ENCODE assay signal across 32 mouse cellular contexts in the genomic region with DNA sequence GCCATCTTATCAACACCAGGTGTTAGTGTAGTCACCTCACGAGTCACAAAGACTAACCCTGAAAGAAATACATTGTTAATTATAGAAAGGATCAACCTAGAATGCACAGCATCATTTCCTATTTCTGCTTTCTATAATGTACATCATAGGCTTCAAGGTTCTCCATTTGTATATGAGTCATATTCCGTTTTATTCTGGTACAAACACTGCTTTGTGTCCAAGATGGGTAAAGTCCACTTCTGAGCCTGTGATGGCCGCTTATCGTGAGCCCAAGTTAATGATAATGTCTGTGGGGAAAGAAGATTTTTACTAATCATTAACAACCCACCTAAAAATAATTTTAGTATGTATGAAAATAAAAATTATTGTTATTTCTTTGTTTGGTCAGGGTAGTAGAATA.
"Had no signal": no experiment of that assay in that cellular context is flagged by ENCODE, and none has a peak within 500 bp of the region (broad histone marks: within the 10 kb centered on the region; RNA-seq: fewer than 3 reads in every experiment).

No protein-coding gene starts in this region.

- H3K4me3 ChIP-seq: limb, embryonic 10.5 days; limb, embryonic 12.5 days; limb, embryonic 13.5 days; limb, embryonic 15.5 days; liver, embryonic 12.5 days; liver, embryonic 13.5 days; liver, embryonic 15.5 days; lung, embryonic 15.5 days; megakaryocyte, embryonic 14.5 days; midbrain, embryonic 10.5 days; midbrain, embryonic 12.5 days; midbrain, embryonic 13.5 days; midbrain, embryonic 15.5 days; myocyte; neural tube, embryonic 12.5 days had no signal

- DNase-seq: left cerebral cortex, postnatal 4 days; liver; liver, embryonic 13.5 days; liver, postnatal 0 days; lung, adult 18-20 months; lung, adult 2 months; lung, embryonic 14.5 days; lung, postnatal 10 days; lung, postnatal 14 days; lung, postnatal 36 days; lung, postnatal 4 days; midbrain, embryonic 14.5 days had no signal

- H3K36me3 ChIP-seq: limb, embryonic 10.5 days; limb, embryonic 12.5 days; limb, embryonic 13.5 days; limb, embryonic 15.5 days; liver, embryonic 13.5 days; lung, embryonic 15.5 days; midbrain, embryonic 10.5 days; midbrain, embryonic 12.5 days; midbrain, embryonic 13.5 days; midbrain, embryonic 15.5 days; neural tube, embryonic 12.5 days had no signal

- ATAC-seq: liver, embryonic 12.5 days; liver, postnatal 0 days; lung, postnatal 0 days; midbrain, embryonic 13.5 days; midbrain, embryonic 15.5 days; midbrain, embryonic 16.5 days had no signal

- H3K4me1 ChIP-seq: limb, embryonic 10.5 days; limb, embryonic 12.5 days; limb, embryonic 13.5 days; limb, embryonic 15.5 days; liver, embryonic 12.5 days; liver, embryonic 13.5 days; liver, embryonic 15.5 days; lung, embryonic 15.5 days; megakaryocyte, embryonic 14.5 days; midbrain, embryonic 10.5 days; midbrain, embryonic 12.5 days; midbrain, embryonic 13.5 days; midbrain, embryonic 15.5 days; neural tube, embryonic 12.5 days had no signal

- H3K27me3 ChIP-seq: limb, embryonic 12.5 days; limb, embryonic 13.5 days; limb, embryonic 15.5 days; liver, embryonic 12.5 days; liver, embryonic 13.5 days; liver, embryonic 15.5 days; lung, embryonic 15.5 days; megakaryocyte, embryonic 14.5 days; midbrain, embryonic 12.5 days; midbrain, embryonic 13.5 days; midbrain, embryonic 15.5 days; neural tube, embryonic 12.5 days had no signal

- H3K9ac ChIP-seq: limb, embryonic 12.5 days; limb, embryonic 13.5 days; limb, embryonic 15.5 days; liver, embryonic 12.5 days; liver, embryonic 13.5 days; liver, embryonic 14.5 days; liver, embryonic 15.5 days; liver, postnatal 0 days; lung, embryonic 14.5 days; lung, embryonic 15.5 days; midbrain, embryonic 12.5 days; midbrain, embryonic 13.5 days; midbrain, embryonic 15.5 days; neural tube, embryonic 12.5 days had no signal

- H3K27ac ChIP-seq: limb, embryonic 10.5 days; limb, embryonic 12.5 days; limb, embryonic 13.5 days; limb, embryonic 15.5 days; liver, embryonic 12.5 days; liver, embryonic 13.5 days; liver, embryonic 14.5 days; liver, embryonic 15.5 days; lung, embryonic 15.5 days; macrophage; midbrain, embryonic 10.5 days; midbrain, embryonic 12.5 days; midbrain, embryonic 13.5 days; midbrain, embryonic 15.5 days; neural tube, embryonic 12.5 days had no signal

- H3K9me3 ChIP-seq: limb, embryonic 10.5 days; limb, embryonic 12.5 days; limb, embryonic 13.5 days; limb, embryonic 15.5 days; liver, embryonic 15.5 days; lung, embryonic 15.5 days; midbrain, embryonic 10.5 days; midbrain, embryonic 12.5 days; midbrain, embryonic 13.5 days; midbrain, embryonic 15.5 days; neural tube, embryonic 12.5 days had no signal

- H3K4me2 ChIP-seq: limb, embryonic 12.5 days; limb, embryonic 13.5 days; limb, embryonic 15.5 days; liver, embryonic 11.5 days; liver, embryonic 12.5 days; liver, embryonic 13.5 days; liver, embryonic 15.5 days; lung, embryonic 14.5 days; lung, embryonic 15.5 days; midbrain, embryonic 11.5 days; midbrain, embryonic 12.5 days; midbrain, embryonic 13.5 days; midbrain, embryonic 15.5 days; neural tube, embryonic 12.5 days had no signal
